Mouse (Mus musculus) gastrocnemius, adult 8-10 months (tissue): ENCODE results near the gene Fam71e2. TPM values are rescaled to one million over a fixed set of nuclear protein-coding genes. Genes with fewer than 3 reads are reported as not detected.

Experiments used
- DNase-seq, 2 experiments: peaks; one replicate each; pipeline ENCODE4 v3.0.0; 2022; ENCODE audit warnings: low spot score in 2 of 2
- total RNA-seq, 4 experiments: library from RNA; stranded (reverse); gene quantifications; 2 replicates each; pipeline ENCODE4 v1.2.4; 2022

Gene Fam71e2
- total RNA-seq, 4 experiments from 2014 or later, result not detected

DNA sequence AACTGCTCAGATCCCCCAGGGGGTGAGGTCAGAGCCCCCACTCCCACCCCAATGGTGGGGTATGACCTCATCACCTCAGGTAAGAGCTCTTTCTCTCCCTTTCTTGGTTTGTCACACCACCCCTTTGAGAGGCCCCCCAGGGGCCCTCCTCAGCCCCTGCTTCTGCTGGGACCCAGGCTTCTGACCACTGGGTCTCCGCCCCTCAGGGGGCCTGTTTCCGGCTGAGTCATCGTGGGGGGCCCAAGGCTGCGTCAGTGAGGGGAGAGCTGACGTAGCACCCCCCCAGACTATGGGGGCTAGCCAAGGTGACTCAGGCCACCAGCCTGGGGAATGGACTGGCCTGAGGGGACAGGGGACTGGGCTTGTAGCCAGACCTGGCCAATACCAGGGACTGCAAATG is 8.8 kb upstream of the Fam71e2 start:
- DNase-seq, result no peak

DNA sequence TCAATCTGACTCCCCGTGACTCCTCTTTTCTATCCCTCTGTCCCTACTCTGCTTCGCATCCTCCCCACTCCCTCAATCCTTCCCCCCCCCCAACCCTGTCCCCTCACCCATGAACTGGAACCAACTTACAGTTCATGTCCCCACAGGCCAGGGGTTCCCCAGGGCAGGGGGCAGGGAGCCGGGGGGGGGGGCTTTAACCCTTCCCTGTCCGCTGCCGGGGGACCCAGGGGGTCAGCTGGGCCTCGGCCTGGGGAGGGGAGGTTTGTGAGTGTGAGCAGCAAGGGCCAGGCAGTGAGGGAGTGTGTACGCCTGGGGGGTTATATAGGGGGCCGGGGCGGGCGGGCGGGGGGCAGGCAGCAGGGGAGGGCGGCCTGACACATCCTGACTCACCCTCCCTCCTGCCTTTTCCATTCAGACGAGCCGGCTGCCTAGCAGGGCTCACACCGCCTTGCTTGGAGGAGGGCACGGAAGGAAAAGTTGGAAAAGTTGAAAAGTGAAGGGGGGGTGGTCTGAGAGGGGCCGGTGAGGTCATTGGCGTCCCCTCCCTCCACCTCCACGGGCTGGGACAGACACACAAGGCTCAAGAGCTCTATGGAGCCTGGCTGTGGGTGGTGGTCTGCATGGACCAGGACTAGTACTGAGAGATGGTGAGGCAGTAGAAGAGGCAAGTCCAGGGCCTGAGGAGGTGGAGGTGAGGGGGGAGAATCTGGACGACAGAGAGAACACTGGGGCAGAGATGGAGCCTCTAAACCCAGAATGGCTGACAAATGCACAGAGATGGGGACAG is 6.9 kb upstream of the Fam71e2 start:
- DNase-seq, result no peak

DNA sequence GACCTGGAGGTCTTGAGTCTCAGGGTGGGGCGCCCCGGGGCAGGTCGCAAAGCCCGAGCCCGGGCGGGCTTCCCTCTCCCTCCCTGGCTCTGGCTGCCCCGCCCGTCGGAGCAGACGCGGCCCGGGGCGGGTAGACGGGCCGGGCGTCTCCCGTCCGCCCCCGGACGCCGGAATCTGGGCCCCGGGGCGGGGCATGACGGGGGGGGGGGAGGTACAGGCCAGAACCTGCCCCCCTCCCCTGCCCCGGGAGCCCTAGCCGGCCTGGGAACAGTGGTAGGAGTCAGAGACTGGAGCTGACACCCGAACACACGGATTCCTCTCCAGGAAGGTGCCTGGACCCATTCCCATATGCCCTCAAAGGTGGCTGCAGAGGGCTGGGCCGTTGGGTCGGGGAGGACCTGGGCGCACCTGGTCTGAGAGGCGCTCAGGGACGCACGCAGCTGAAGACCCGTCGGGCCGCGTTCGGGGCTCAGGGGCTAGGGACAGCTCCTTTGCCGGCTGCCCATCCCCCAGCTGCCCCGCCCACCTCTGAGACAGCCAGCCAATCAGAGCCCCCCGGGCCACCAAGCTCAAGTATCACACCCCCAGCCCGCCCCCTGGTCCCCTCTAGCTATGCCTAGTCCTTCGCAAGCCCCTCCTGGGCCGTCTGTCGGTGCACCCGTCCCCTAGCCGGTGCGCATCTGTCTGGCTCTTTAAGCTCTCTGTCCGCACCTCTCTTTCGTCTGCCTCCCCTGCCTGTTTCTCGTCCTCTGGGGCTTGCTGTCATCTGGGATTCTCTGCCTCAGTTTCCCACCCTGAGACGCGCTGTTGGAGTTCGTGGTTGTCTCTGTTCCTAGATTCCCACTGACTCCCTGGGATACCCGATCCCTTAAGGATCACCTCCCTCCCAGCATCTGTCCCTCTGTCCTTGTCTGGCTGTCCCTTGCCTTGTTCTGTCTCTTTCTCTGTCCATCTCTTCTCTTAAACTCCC is 6.0 kb upstream of the Fam71e2 start:
- peak in 1 of 2 experiments; percentile 44 for DNase-seq

DNA sequence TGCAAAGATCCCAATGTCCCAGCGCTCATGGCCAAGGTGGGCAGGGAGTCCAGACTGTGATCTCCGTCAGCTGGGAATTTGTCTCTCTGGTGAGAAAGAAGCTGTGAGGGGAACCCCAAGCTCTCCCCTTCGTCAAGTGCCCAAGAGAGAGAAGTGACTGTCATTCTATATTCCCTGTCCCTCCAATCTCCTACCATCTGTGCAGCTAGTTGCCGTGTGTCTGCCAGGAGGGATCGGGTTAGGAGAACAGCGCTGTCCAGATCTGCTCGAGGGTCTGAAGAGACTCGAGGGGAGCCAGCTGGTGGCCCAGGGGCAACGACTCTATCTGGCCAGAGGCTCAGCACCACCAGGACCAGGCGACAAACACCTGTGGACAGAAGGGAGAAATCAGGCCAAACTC is 5.0 kb upstream of the Fam71e2 start:
- DNase-seq, result no peak

DNA sequence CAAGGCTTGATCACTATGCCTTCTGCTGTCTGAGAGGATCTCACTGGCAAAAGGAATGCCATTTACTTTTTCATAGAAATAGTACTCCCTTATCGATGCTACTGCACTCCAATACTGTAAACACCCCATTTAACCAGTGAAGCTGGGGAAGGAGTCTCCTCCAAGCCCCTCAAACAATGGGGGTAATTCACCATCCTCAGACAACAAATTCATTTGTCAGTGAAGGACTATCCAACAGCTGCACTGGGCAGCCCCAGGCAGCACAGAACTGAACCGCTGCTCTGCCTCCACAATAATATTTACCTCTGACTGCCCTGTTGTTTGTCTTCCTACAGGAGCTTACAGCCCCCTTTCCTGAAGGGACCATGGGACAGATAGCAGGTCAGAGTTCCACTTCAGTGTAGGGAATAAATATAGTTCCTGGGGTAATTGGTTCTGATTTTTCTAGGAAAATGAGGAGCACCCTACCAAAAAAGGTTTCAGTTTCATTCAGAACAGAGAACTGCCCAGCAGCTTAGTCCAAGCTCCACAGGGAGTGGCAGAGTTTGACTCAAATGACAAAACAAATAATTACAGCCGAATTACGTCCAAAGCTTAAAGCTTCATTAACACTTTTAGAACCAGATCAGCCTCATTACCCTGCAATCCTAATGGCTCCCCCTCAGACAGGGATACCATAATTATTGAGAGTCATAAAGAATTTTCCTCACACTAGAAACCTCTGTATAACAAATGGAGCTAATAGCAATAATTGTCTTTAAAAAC is 6.0 kb downstream of the Fam71e2 start:
- no peak for DNase-seq

DNA sequence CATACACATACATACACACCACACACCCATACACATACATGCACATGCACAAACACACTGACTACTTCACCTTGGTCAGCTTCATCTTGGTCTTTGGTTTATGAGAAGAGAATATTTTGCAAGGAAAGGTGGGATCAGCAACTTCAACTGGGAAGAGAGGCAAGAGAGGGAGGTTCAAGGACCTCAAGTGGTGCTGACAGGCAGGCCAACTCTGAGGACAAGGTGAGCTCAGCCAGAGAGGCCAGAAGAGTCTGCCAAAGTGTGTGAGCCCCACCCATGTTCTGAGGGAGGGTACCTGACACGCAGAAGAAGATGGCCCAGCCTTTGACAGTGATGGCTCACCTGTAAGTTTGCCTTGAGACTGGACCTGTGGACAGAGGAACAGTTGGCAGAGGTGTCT is 11.4 kb downstream of the Fam71e2 start:
- no peak for DNase-seq

DNA sequence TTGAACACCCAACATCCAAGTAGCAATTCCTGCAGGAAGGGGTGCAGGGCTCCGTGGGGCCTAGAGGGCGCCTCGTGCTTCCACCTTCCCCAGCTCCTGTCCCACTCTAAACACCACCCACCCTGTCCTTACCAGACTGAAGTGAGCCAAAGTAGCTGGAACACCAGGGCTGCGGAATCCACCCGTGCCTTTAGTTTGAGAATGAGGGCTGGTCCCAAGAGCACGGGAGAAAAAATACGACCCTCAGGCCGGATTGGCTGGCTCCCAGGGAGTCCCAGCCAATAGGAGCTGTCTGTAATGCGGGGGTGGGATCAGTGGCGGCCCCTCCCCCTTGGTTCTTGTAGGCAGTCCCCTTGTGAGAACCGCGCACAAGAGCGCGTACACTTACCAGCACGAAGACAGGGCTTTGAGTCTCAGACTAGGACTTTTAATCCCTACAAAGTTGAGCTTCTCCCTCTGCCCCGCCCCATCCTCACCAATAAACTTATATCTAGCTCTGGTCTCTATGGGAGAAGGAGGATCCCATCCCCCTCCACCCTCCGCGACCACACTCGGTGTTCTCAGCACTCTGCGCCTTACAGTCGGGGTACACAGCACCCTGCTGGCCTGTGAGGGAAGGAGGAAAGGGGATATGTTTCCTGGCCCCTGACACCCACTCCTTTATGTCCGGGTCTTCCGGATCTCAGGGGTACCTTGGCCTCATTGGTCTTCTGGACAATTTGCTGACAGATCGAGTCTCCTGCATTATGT is 18.1 kb downstream of the Fam71e2 start, which contains the start of gene Cox6b2:
Cox6b2 (minus strand) TSS at position 274 of the 750 bp plus-strand sequence.
- peak in 1 of 2 experiments; percentile 52 for DNase-seq

DNA sequence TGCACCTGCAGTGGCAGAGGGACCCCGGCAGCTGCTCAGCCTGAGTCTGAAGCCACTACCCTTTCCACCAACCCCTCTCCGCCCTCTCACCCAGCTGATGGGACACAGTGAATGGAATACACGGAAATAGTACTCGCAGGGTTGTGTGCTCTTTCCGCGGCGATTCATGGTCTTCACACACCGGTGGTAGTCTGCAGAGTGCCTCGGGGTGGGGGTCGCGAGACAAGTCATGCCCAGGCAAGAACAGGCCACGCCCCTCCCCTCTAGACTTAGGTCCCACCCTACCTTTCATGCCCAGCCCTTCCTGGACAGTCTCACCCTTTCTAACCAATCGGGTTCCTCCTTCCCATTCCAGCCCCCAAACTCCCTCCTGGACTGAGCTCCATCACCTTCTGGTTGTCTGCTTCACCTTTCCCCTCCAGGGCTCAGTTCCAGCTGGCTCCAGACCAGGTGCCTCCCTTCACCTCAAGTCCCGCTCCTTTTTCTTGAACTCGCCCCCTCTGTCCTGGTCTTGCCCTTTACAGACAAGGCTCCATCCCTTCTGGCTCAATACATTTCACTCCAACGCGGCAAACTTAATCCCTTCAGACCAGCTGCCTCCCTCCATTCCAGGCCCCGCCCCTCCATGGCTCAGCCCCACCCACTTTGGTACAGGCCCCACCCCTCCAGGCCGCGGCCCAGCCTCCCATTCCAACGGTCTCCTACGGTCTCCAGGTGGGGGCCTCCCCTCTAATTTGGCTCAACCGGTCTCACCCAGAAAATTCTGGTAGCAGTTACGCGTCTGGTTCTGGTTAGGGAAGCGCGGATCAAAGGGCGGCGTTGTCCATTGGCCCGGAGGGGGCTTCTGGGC is 18.9 kb downstream of the Fam71e2 start:
- no peak for DNase-seq

DNA sequence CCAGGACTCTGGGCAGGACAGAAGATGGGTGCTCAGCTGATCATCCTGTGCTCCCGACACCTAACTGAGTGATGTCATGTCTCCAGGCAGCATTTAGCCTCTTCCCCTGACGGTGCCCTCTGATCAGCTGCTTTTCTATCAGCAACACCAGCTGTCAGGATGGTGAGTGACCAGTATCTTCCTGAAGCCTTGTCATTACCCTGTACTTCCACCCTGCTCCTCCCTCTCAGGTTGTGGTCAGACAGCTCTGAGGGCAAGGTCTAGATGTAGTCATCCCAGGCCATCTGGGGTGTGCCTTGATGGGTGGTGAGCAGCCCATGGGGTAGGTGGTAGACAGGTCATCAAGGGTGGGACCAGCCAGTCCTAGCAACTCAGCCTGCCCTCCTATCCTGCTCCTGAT is 21.9 kb downstream of the Fam71e2 start:
- DNase-seq, result no peak

DNA sequence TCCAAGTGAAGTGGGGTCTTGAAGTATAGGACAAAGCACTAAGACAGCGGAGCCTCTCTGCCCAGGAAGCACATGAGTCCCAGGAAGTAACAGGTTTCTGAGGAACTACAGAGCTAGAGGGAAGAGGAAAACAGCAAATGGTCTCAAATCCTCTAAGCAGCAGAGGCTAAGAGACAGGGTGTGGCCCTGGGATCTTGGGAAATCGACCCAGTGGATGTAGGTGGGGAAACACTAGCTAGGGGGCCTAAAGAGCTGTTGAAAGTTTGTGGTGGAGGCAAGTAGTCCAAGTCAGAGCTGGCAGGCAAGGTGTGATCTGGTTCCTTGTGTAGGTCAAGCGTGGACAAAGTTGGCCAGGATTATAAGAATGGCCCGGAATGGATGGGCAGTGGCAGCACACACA is 22.8 kb downstream of the Fam71e2 start:
- DNase-seq, result no peak

DNA sequence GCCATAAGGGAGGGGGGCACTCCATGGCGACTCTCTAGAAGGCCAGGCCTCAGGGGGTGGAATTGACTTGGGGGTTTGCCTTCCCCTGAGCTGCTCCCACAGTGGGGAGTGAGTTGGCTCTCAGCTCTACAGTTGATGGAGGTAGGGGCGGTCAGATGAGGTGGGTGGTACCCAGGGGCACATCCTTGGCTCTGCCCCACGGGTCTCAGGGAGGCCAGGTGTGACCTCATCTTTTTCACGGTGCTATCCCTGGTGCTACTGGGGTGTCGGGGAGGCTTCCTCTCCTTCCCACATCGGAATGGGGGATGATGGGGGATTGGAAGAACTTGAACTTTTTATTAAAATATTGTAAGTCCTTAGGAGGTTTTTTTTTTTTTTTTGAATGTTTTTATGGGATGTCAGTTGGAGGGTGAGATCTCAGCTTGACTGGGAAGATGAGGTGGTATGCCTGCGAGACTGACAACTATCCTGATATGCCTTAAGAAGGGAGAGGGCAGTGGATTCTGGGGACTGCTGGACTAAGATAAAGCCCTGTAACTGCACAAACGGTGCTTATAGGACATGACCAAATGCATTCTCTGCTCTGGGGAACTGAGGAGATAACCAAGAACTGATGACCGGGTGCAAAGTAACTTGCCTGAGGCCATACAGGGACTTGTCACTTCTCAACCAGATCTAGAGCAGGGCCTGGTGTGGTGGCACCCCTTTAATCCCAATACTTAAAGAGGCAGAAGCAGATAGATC is 23.8 kb downstream of the Fam71e2 start:
- no peak for DNase-seq

DNA sequence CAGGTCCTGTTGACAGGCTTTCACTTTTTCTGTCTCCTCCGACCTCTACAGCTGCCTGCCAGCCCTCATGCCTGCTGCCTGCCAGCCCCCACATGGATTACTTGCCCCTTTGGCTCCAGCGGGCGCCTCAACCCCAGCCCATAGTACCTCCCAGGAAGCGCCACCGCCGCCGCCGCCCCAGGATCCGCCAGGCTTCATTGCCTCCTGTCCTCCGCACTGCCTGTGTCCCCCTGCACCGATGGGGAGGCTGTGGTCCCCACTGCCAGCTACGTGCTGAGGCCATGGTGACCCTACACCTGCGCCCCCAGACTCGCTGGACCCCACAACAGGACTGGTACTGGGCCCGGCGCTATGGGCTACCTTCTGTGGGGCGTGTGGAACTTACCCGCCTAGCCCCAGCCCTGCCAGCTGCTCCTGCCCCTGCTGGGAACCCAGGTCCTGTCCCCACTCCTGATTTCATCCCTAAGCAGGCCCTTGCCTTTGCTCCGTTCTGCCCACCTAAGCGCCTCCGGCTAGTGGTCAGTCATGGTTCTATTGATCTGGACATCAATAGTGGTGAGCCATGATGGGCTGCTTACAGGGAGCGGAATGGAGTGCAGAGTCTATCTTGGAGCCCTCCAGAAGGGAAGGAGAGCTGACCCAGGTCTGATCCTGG is 24.6 kb downstream of the Fam71e2 start:
- DNase-seq, result no peak

DNA sequence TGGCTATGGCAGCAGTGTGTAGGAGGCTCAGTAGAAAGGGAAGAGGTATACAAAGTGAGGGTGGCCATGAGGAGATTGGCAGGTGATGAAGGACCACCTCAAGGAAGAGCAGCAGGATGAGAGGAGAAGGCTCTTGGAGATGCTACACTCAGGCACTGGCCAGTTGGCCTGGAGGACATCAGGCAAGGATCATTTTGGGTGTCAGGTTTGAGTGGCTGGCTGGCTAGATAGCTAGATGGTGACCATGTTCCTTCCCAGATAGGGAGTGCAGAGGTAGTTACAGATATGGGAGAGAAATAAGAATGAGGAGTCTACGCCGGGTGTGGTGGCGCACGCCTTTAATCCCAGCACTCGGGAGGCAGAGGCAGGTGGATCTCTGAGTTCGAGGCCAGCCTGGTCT is 26.2 kb downstream of the Fam71e2 start:
- no peak for DNase-seq

DNA sequence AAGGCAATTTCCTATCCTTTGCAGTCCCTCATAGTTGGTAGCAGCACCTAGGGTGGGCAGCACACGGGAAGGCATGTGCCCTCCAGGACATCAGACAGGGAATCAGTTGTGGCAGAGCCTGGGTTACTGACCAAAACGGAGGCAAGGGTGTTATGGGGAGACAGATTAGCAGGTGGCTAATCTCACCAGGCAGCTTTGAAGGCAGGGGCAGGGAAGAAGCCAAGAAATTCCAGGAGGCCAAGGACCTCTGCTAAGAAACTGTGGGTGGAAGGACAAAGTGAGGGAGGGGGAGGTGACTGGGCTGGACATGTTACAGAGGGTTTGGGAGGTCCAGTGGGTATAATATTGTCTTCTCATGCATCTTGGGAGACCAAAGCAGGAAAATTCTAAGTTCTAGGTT is 27.7 kb downstream of the Fam71e2 start:
- DNase-seq, result no peak

DNA sequence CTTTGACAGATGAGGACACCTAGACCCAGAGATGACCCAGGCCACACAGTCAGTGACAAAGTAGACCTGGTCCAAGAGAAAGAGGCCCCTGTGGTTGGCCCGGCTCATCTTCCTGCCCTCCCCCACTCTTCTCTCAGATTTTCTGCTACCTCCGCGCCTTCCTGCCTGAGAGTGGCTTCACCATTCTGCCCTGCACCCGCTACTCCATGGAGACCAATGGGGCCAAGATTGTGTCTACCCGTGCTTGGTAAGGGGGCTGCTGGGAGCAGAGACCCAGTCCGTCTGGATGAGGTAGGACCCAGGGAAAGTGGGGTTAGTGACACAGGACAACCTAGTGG is 28.7 kb downstream of the Fam71e2 start:
- no peak for DNase-seq

DNA sequence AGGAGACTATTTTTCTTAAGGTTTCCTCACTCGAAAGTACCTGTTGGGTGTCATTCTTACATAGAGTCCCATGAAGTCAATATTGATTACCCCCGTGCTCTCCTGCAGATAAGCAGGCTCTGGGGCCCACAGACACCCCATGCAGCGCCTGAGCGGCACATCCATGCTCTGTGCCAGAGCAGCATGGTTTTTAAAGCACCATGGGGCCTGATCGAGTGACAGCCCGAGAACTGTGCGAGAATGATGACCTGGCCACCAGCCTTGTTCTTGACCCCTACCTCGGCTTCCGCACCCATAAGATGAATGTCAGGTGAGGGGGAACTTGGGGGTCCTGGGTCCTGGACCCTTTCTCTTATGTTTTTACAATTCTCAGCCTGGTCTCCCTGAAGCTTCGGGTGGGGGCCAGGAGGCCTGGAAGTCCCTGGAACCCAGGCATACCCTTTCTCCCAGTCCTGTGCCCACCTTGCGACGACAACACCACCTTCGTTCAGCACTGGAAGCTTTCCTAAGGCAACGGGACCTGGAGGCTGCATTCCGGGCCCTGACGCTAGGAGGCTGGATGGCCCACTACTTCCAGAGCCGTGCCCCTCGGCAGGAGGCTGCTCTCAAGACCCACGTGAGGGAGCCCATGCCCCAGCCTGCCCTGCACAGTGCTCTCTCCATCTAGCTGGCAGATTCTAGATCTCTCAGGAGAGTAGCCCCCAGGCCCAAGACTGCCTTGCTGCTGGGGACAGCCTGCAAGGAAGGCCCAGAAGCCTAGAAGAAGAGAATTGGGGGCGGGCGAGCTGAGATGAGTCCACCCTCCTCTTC is 29.2 kb downstream of the Fam71e2 start:
- DNase-seq, result no peak

DNA sequence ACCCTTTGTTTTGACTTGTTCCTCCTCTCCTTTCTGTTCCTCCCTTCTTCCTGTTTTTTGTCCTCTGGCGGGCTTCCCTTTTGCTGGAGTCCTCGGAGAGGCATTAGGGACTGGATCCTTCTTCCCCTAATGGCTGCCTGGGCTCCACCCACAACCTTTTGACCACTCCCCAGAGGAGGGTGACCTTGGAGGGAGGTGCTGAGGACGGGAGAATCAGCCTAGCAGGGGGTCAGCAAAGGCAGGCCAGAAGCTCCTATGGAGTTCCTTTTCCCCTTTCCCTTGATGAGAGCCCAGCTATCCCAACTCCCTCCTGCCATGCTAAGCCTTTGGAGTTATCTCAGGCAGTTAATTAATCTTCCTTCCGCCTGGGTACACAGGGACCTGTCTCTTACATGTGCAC is 30.0 kb downstream of the Fam71e2 start:
- DNase-seq, result peak; percentile 23 to 41

DNA sequence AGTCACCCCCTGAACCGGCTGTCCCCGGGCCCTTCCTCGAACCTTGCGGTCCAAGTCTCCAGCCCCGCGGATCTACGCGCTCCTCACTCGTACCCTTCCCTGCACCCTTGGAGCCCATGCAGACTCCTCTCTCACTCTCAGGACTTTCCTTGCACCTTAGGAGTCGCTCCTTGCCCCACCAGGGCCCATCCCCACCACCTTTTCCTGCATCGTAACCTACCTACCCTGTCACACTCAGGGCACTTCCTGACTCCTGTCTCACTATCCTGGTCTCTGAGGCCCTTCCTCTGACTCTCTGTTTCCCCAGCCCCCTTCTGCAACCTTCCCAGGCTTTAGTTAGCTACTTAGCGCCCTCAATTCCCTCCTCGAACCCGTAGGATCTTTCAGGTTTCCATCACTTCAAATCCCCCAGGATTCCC is 30.8 kb downstream of the Fam71e2 start:
- no peak for DNase-seq
